Mouse (Mus musculus): Measurements from ENCODE around the gene Cacna1d. TPM values are rescaled to one million over a fixed set of nuclear protein-coding genes. Genes with fewer than 3 reads are reported as not detected.

Gene Cacna1d
- total and polyA plus RNA-seq, 2 experiments from 2014 or later: 5.5 to 8.9 TPM

GRCm38 (mm10) chr14:30248121-30248520 lies 243.1 kb downstream of the Cacna1d start:
- Histone ChIP-seq H3K9me3 (replicated peaks; ENCODE audit: control insufficient read depth, low read length) (no peaks in the 10 kb centered on the region), H3K9ac (replicated peaks; ENCODE audit: low read depth, low read length) (no peak overlapping the region), H3K4me3 (ENCODE audit: low read depth, low read length) (no peak overlapping the region), H3K27me3 (ENCODE audit: control insufficient read depth, insufficient read depth, low read length) (no peaks in the 10 kb centered on the region), H3K36me3 (replicated peaks; ENCODE audit: control insufficient read depth, insufficient read depth, low read length) (no peaks in the 10 kb centered on the region), H3K4me2 (ENCODE audit: low read depth, low read length) (no peak overlapping the region), H3K4me1 (ENCODE audit: control insufficient read depth, insufficient read depth) (no peaks in the 10 kb centered on the region), H3K27ac (ENCODE audit: low read depth) (no peak overlapping the region)
- DNase-seq (ENCODE audit: low spot score): no peak
- ATAC-seq (ENCODE audit: insufficient read depth, low read depth): no peak
- 57% methylated on average over 8 of the region's 8 CpGs for WGBS
- TF ChIP-seq EP300 (IDR thresholded peaks at IDR 0.05; ENCODE audit: low read depth): no peak
- no peak for TF ChIP-seq CTCF (IDR thresholded peaks at IDR 0.05; ENCODE audit: low read depth)

- Histone ChIP-seq H3K27me3 (ENCODE audit: control insufficient read depth, insufficient read depth, low read length) (no peaks in the 10 kb centered on the region), H3K4me2 (ENCODE audit: low read depth, low read length) (no peak overlapping the region), H3K9ac (replicated peaks; ENCODE audit: low read depth, low read length) (no peak overlapping the region), H3K4me1 (ENCODE audit: control insufficient read depth, insufficient read depth) (no peaks in the 10 kb centered on the region), H3K36me3 (replicated peaks; ENCODE audit: control insufficient read depth, insufficient read depth, low read length) (no peaks in the 10 kb centered on the region), H3K9me3 (replicated peaks; ENCODE audit: control insufficient read depth, low read length) (no peaks in the 10 kb centered on the region), H3K4me3 (ENCODE audit: low read depth, low read length) (no peak overlapping the region), H3K27ac (ENCODE audit: low read depth) (no peak overlapping the region)
- DNase-seq (ENCODE audit: low spot score): no peak
- WGBS: 76% methylated on average over 4 of the region's 4 CpGs
- TF ChIP-seq CTCF (IDR thresholded peaks at IDR 0.05; ENCODE audit: low read depth): no peak
- TF ChIP-seq EP300 (IDR thresholded peaks at IDR 0.05; ENCODE audit: low read depth): no peak
- ATAC-seq (ENCODE audit: insufficient read depth, low read depth): no peak
These were observed 243.6 kb downstream of the Cacna1d start for GRCm38 (mm10) chr14:30247606-30248005.

- no peak overlapping the region for H3K27ac ChIP-seq (ENCODE audit: low read depth)
- no peaks in the 10 kb centered on the region for H3K4me1 ChIP-seq (ENCODE audit: control insufficient read depth, insufficient read depth)
- H3K27me3 ChIP-seq (ENCODE audit: control insufficient read depth, insufficient read depth, low read length): no peaks in the 10 kb centered on the region
- 81% methylated on average over 5 of the region's 5 CpGs for WGBS
- no peak overlapping the region for H3K4me3 ChIP-seq (ENCODE audit: low read depth, low read length)
- no peak for TF ChIP-seq EP300 (IDR thresholded peaks at IDR 0.05; ENCODE audit: low read depth)
- TF ChIP-seq CTCF (IDR thresholded peaks at IDR 0.05; ENCODE audit: low read depth): no peak
- H3K9ac ChIP-seq (replicated peaks; ENCODE audit: low read depth, low read length): no peak overlapping the region
- no peaks in the 10 kb centered on the region for H3K36me3 ChIP-seq (replicated peaks; ENCODE audit: control insufficient read depth, insufficient read depth, low read length)
- DNase-seq (ENCODE audit: low spot score): no peak
- H3K4me2 ChIP-seq (ENCODE audit: low read depth, low read length): no peak overlapping the region
- ATAC-seq (ENCODE audit: insufficient read depth, low read depth): no peak
- H3K9me3 ChIP-seq (replicated peaks; ENCODE audit: control insufficient read depth, low read length): no peaks in the 10 kb centered on the region
These were observed 246.5 kb downstream of the Cacna1d start for GRCm38 (mm10) chr14:30244776-30245175.

GRCm38 (mm10) chr14:30242818-30243205 lies 248.4 kb downstream of the Cacna1d start:
- TF ChIP-seq EP300 (IDR thresholded peaks at IDR 0.05; ENCODE audit: low read depth): no peak
- no peak for TF ChIP-seq CTCF (IDR thresholded peaks at IDR 0.05; ENCODE audit: low read depth)
- Histone ChIP-seq H3K9ac (replicated peaks; ENCODE audit: low read depth, low read length) (no peak overlapping the region), H3K36me3 (replicated peaks; ENCODE audit: control insufficient read depth, insufficient read depth, low read length) (no peaks in the 10 kb centered on the region), H3K9me3 (replicated peaks; ENCODE audit: control insufficient read depth, low read length) (no peaks in the 10 kb centered on the region), H3K4me2 (ENCODE audit: low read depth, low read length) (no peak overlapping the region), H3K27ac (ENCODE audit: low read depth) (no peak overlapping the region), H3K27me3 (ENCODE audit: control insufficient read depth, insufficient read depth, low read length) (no peaks in the 10 kb centered on the region), H3K4me1 (ENCODE audit: control insufficient read depth, insufficient read depth) (no peaks in the 10 kb centered on the region), H3K4me3 (ENCODE audit: low read depth, low read length) (no peak overlapping the region)
- 44% methylated on average over 3 of the region's 3 CpGs for WGBS
- no peak for DNase-seq (ENCODE audit: low spot score)
- no peak for ATAC-seq (ENCODE audit: insufficient read depth, low read depth)

- H3K9ac ChIP-seq (replicated peaks; ENCODE audit: low read depth, low read length): no peak overlapping the region
- H3K4me2 ChIP-seq (ENCODE audit: low read depth, low read length): no peak overlapping the region
- no peaks in the 10 kb centered on the region for H3K36me3 ChIP-seq (replicated peaks; ENCODE audit: control insufficient read depth, insufficient read depth, low read length)
- WGBS: 78% methylated on average over 13 of the region's 13 CpGs
- no peaks in the 10 kb centered on the region for H3K4me1 ChIP-seq (ENCODE audit: control insufficient read depth, insufficient read depth)
- TF ChIP-seq EP300 (IDR thresholded peaks at IDR 0.05; ENCODE audit: low read depth): no peak
- TF ChIP-seq CTCF (IDR thresholded peaks at IDR 0.05; ENCODE audit: low read depth): no peak
- no peak overlapping the region for H3K27ac ChIP-seq (ENCODE audit: low read depth)
- no peaks in the 10 kb centered on the region for H3K27me3 ChIP-seq (ENCODE audit: control insufficient read depth, insufficient read depth, low read length)
- no peak overlapping the region for H3K4me3 ChIP-seq (ENCODE audit: low read depth, low read length)
- no peaks in the 10 kb centered on the region for H3K9me3 ChIP-seq (replicated peaks; ENCODE audit: control insufficient read depth, low read length)
- DNase-seq (ENCODE audit: low spot score): no peak
- no peak for ATAC-seq (ENCODE audit: insufficient read depth, low read depth)
These were observed 249.0 kb downstream of the Cacna1d start for GRCm38 (mm10) chr14:30242166-30242817.

GRCm38 (mm10) chr14:30240916-30241515 lies 250.2 kb downstream of the Cacna1d start:
- no peak overlapping the region for H3K27ac ChIP-seq (ENCODE audit: low read depth)
- ATAC-seq (ENCODE audit: insufficient read depth, low read depth): no peak
- no peak overlapping the region for H3K9ac ChIP-seq (replicated peaks; ENCODE audit: low read depth, low read length)
- H3K9me3 ChIP-seq (replicated peaks; ENCODE audit: control insufficient read depth, low read length): no peaks in the 10 kb centered on the region
- 67% methylated on average over 7 of the region's 7 CpGs for WGBS
- no peak for TF ChIP-seq CTCF (IDR thresholded peaks at IDR 0.05; ENCODE audit: low read depth)
- TF ChIP-seq EP300 (IDR thresholded peaks at IDR 0.05; ENCODE audit: low read depth): no peak
- H3K36me3 ChIP-seq (replicated peaks; ENCODE audit: control insufficient read depth, insufficient read depth, low read length): no peaks in the 10 kb centered on the region
- no peaks in the 10 kb centered on the region for H3K27me3 ChIP-seq (ENCODE audit: control insufficient read depth, insufficient read depth, low read length)
- no peak for DNase-seq (ENCODE audit: low spot score)
- no peak overlapping the region for H3K4me3 ChIP-seq (ENCODE audit: low read depth, low read length)
- H3K4me1 ChIP-seq (ENCODE audit: control insufficient read depth, insufficient read depth): no peaks in the 10 kb centered on the region
- H3K4me2 ChIP-seq (ENCODE audit: low read depth, low read length): no peak overlapping the region

All from heart, postnatal 0 days (tissue).